Mouse (Mus musculus): ENCODE data around the gene Ctbp1. TPM values are rescaled to one million over a fixed set of nuclear protein-coding genes. Genes with fewer than 3 reads are reported as not detected.

Gene Ctbp1
- polyA plus RNA-seq (2015; fragmentation: Nextera tagmentation; extraction: Ambion mirVana) = 527 and 571 TPM in 2 replicates

DNA sequence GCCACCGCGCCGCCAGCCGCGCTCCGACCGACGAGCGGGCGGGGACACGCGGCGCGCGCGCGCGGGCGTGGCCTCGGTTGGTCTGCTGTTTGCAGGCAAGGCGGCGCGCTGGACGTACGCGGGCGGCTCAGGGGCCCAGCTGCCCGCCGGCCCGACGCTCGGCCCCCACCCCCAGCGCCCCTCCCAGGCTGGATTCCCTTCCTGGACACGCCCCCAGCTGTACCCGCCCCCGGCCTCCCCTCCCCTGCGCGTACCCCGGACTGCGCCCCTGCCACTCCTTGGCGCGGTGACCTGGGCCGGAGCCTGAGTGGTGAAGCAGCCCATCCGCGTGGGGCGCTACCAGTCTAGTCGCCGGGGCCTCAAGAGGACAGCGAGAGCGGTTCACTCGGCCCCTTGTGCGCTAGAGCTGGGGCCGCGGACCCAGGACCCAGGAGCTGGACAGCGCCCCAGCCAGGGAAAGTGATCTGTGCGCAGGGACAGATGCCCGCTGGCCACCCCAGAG lies at the start of gene Ctbp1:
Gene Ctbp1 (minus strand): TSS at position 42 of the 502 bp plus-strand sequence.
- H3K4me3 ChIP-seq (replicated peaks) = peak within 1 kb of the TSS; percentile 76
- H3K9me3 ChIP-seq = no peaks in the 10 kb centered on the region
- WGBS = under 1% methylated on average over 54 of the region's 57 CpGs
- ATAC-seq = peak; percentile 91
- H3K27ac ChIP-seq = peak within 1 kb of the TSS; percentile 99
- H3K27me3 ChIP-seq = no peaks in the 10 kb centered on the region
- peaks cover 45% of the 10 kb centered on the region for H3K4me1 ChIP-seq (replicated peaks)
- H3K9ac ChIP-seq (replicated peaks) = peak within 1 kb of the TSS; percentile 95
- H3K4me2 ChIP-seq (replicated peaks) = peak within 1 kb of the TSS; percentile 93
- H3K36me3 ChIP-seq = peaks cover 3% of the 10 kb centered on the region; the same call in 1 of the 2 replicates

DNA sequence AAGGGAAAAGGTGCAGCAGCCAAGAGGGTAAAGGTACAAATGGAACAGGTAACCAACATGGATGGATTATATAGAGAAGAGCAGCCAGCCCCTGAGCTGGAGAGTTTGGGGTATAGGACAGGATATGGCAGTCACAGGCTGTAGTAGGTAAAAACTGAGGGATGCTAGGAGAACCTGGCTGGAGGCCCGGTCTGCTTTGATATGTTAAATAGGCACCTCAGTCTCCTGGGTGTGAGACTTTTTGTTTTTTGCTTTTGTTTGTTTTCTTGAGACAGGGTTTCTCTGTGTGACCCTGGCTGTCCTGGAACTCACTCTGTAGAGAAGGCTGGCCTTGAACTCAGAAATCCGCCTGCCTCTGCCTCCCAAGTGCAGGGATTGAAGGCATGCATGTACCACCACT lies 49.7 kb upstream of the Ctbp1 start:
- Histone ChIP-seq H3K4me3 (replicated peaks) (no peak overlapping the region), H3K9me3 (no peaks in the 10 kb centered on the region), H3K4me2 (replicated peaks) (no peak overlapping the region), H3K36me3 (no peaks in the 10 kb centered on the region), H3K4me1 (replicated peaks) (no peaks in the 10 kb centered on the region), H3K27ac (no peak overlapping the region), H3K9ac (replicated peaks) (no peak overlapping the region), H3K27me3 (no peaks in the 10 kb centered on the region)
- 47% methylated on average over 2 of the region's 2 CpGs for WGBS
- ATAC-seq = no peak

DNA sequence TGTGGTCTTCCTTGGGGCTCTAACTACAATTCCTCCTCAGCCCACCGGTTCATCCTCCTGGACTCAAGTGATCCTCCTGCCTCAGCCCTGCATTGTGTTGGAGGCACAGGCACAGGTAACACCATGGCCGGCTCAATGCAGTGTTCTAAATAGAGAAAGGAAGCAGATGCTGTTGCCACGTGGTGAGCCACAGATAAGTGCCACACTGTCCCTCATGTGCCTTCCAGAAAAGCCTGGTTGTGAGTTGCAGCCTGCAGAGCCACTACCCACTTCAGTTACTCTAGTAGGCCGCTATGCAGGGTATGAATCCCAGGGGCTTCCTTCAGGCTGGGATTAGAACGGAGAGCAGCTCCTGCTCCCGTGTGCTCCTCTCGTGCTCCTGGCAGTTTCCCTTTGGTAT lies 37.4 kb upstream of the Ctbp1 start:
- WGBS = 80% methylated on average over 7 of the region's 7 CpGs
- no peak for ATAC-seq
- Histone ChIP-seq H3K27me3 (no peaks in the 10 kb centered on the region), H3K4me1 (replicated peaks) (no peaks in the 10 kb centered on the region), H3K9me3 (no peaks in the 10 kb centered on the region), H3K27ac (no peak overlapping the region), H3K36me3 (no peaks in the 10 kb centered on the region), H3K9ac (replicated peaks) (no peak overlapping the region), H3K4me3 (replicated peaks) (no peak overlapping the region), H3K4me2 (replicated peaks) (no peak overlapping the region)

DNA sequence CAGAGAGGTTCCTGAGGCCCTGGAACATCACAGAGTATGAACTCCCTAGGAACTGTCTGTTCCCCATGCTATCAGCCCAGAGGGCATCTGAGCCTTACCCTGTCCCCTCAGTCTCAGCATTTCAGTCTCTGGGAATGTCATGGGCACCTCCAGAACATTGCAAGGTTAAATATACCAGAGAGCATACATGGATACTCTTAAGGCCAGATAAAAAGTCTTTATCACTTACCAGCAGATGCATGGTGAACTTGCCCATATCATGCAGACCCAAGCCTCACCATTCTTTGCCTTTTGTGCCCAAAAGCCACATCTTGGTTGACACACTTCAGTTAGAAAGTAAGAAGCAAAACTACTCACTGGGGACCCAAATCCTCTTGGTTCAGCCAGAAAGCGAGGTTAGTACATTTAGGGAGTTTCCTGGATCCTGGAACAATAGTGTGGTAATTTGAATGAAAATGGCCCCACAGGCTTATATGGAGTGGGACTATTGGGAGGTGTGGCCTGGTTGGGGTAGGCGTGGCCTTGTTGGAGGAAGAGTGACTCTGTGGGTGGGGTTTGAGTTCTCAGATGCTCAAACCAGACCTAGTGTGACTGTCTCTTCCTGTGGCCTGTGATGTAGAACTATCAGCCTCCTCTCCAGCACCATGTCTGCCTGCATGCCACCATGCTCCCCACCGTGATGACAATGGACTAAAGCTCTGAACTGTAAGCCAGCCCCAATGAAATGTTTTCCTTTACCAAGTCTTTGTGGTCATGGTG lies 36.1 kb upstream of the Ctbp1 start:
- no peaks in the 10 kb centered on the region for H3K27me3 ChIP-seq
- no peak for ATAC-seq
- 63% methylated on average over 3 of the region's 3 CpGs for WGBS

GRCm38 (mm10) chr5:33301801-33302200 lies 27.0 kb upstream of the Ctbp1 start:
- H3K36me3 ChIP-seq = no peaks in the 10 kb centered on the region
- H3K27me3 ChIP-seq = no peaks in the 10 kb centered on the region
- H3K4me2 ChIP-seq (replicated peaks) = no peak overlapping the region
- H3K9me3 ChIP-seq = no peaks in the 10 kb centered on the region
- no peaks in the 10 kb centered on the region for H3K4me1 ChIP-seq (replicated peaks)
- H3K4me3 ChIP-seq (replicated peaks) = no peak overlapping the region
- no peak overlapping the region for H3K27ac ChIP-seq
- 89% methylated on average over 2 of the region's 2 CpGs for WGBS
- H3K9ac ChIP-seq (replicated peaks) = no peak overlapping the region
- ATAC-seq = no peak

More for the DNA sequence above, 36.1 kb upstream of the Ctbp1 start:
- H3K4me3 ChIP-seq (replicated peaks) = no peak overlapping the region
- H3K27ac ChIP-seq = no peak overlapping the region
- H3K9me3 ChIP-seq = no peaks in the 10 kb centered on the region
- H3K9ac ChIP-seq (replicated peaks) = no peak overlapping the region
- no peaks in the 10 kb centered on the region for H3K36me3 ChIP-seq
- no peak overlapping the region for H3K4me2 ChIP-seq (replicated peaks)
- no peaks in the 10 kb centered on the region for H3K4me1 ChIP-seq (replicated peaks)

DNA sequence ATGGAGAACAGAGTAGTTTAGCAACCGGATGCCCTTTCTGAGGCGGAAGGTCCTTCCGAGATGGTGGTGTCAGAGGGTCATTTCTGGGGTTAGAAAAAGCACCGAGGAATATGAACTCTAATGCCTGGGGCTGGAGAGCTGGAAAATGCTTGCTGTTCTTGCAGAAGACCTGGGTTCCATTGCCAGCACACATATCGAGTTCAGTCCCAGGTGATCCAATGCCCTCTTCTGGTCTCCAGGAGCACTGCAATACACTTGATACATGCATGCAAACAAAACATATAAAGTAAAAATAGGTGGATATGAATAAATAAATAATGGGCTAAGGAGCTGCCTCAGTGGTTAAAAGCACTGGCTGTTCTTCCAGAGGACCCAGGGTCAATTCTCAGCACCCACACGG lies 22.4 kb upstream of the Ctbp1 start:
- Histone ChIP-seq H3K36me3 (no peaks in the 10 kb centered on the region), H3K27ac (no peak overlapping the region), H3K4me1 (replicated peaks) (no peaks in the 10 kb centered on the region), H3K9ac (replicated peaks) (no peak overlapping the region), H3K27me3 (no peaks in the 10 kb centered on the region), H3K9me3 (no peaks in the 10 kb centered on the region), H3K4me2 (replicated peaks) (no peak overlapping the region), H3K4me3 (replicated peaks) (no peak overlapping the region)
- WGBS = 69% methylated on average over 6 of the region's 6 CpGs
- no peak for ATAC-seq

- H3K9ac ChIP-seq (replicated peaks) = no peak overlapping the region
- H3K4me2 ChIP-seq (replicated peaks) = no peak overlapping the region
- H3K36me3 ChIP-seq = no peaks in the 10 kb centered on the region
- peak overlapping the region; percentile 19; the same call in 1 of the 2 replicates for H3K27ac ChIP-seq
- H3K27me3 ChIP-seq = no peaks in the 10 kb centered on the region
- WGBS = 52% methylated on average over 16 of the region's 16 CpGs
- no peak overlapping the region for H3K4me3 ChIP-seq (replicated peaks)
- H3K4me1 ChIP-seq (replicated peaks) = no peaks in the 10 kb centered on the region
- no peaks in the 10 kb centered on the region for H3K9me3 ChIP-seq
- peak; percentile 60; the same call in 1 of the 2 replicates for ATAC-seq
Measured at GRCm38 (mm10) chr5:33293796-33294430, 19.1 kb upstream of the Ctbp1 start.

DNA sequence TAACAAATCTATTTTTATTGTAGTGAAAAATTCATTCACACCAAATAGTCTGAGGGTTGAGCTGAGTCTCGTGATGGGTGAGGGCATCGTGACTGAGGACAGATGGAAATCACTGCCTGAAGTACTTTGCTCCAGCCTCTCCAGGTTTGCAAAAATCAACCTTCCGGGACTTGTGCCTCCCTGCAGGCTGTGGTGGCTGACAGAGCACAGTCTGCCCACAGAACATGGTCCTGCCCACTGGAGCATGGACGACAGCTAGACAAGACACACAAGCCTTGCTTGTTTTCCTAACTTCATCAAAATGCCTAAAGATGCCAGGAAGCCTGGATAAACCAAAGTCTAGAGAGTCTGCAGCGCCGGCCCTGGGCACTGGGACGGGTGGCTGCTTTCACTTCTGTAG lies 9.2 kb upstream of the Ctbp1 start:
- Histone ChIP-seq H3K4me2 (replicated peaks) (no peak overlapping the region), H3K27ac (no peak overlapping the region), H3K9me3 (no peaks in the 10 kb centered on the region), H3K4me1 (replicated peaks) (no peaks in the 10 kb centered on the region), H3K36me3 (no peaks in the 10 kb centered on the region), H3K9ac (replicated peaks) (no peak overlapping the region), H3K4me3 (replicated peaks) (no peak overlapping the region), H3K27me3 (no peaks in the 10 kb centered on the region)
- no peak for ATAC-seq
- 75% methylated on average over 7 of the region's 7 CpGs for WGBS

- ATAC-seq = no peak
- Histone ChIP-seq H3K27me3 (no peaks in the 10 kb centered on the region), H3K4me1 (replicated peaks) (no peaks in the 10 kb centered on the region), H3K9me3 (no peaks in the 10 kb centered on the region), H3K4me3 (replicated peaks) (no peak overlapping the region), H3K27ac (no peak overlapping the region), H3K9ac (replicated peaks) (no peak overlapping the region), H3K36me3 (no peaks in the 10 kb centered on the region), H3K4me2 (replicated peaks) (no peak overlapping the region)
- 84% methylated on average over 1 of the region's 1 CpGs for WGBS
Measured at GRCm38 (mm10) chr5:33281428-33281827, 6.6 kb upstream of the Ctbp1 start.

DNA sequence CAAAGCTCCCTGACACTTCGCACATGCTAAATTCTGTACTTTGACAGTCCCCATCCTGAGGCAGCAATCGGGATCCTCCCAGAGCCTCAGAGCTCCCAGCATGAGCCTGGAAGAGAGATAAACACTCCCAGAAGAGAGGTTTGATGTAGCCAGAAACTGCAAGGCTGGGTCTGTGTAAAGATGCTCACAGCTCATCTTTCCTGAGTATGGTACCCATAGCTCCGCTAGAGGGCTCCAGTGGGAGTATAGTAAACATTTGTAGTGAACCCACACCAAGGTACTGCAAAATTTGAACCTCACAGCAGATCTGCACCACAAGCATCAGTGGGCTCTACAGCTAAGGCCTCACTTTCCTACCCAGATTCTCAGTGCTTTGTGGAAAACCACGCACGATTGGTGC lies 4.2 kb upstream of the Ctbp1 start:
- Histone ChIP-seq H3K9ac (replicated peaks) (no peak overlapping the region), H3K36me3 (no peaks in the 10 kb centered on the region), H3K4me1 (replicated peaks) (peaks cover 6% of the 10 kb centered on the region), H3K9me3 (no peaks in the 10 kb centered on the region), H3K27ac (no peak overlapping the region), H3K4me2 (replicated peaks) (no peak overlapping the region), H3K27me3 (no peaks in the 10 kb centered on the region), H3K4me3 (replicated peaks) (no peak overlapping the region)
- no peak for ATAC-seq
- WGBS = 51% methylated on average over 5 of the region's 5 CpGs

- Histone ChIP-seq H3K36me3 (peaks cover 3% of the 10 kb centered on the region; the same call in 1 of the 2 replicates), H3K9ac (replicated peaks) (0 out of 2 replicates have a peak overlapping the region, but pooled peaks have one; percentile 11), H3K4me3 (replicated peaks) (no peak overlapping the region), H3K9me3 (no peaks in the 10 kb centered on the region), H3K4me1 (replicated peaks) (peaks cover 22% of the 10 kb centered on the region), H3K27me3 (no peaks in the 10 kb centered on the region), H3K4me2 (replicated peaks) (no peak overlapping the region), H3K27ac (no peak overlapping the region)
- ATAC-seq = no peak
- 88% methylated on average over 2 of the region's 2 CpGs for WGBS
Measured at GRCm38 (mm10) chr5:33277286-33277685, 2.5 kb upstream of the Ctbp1 start.

- Histone ChIP-seq H3K4me3 (replicated peaks) (peak overlapping the region; percentile 76), H3K4me1 (replicated peaks) (peaks cover 37% of the 10 kb centered on the region), H3K9me3 (no peaks in the 10 kb centered on the region), H3K9ac (replicated peaks) (peak overlapping the region; percentile 59), H3K4me2 (replicated peaks) (peak overlapping the region; percentile 60), H3K27ac (peak overlapping the region; percentile 37; the same call in 1 of the 2 replicates), H3K27me3 (no peaks in the 10 kb centered on the region), H3K36me3 (peaks cover 3% of the 10 kb centered on the region; the same call in 1 of the 2 replicates)
- no peak for ATAC-seq
- 20% methylated on average over 1 of the region's 1 CpGs for WGBS
Measured at GRCm38 (mm10) chr5:33275754-33276153, 960 bp upstream of the Ctbp1 start.

Measured in midbrain, embryonic 13.5 days (tissue).